Comparison of ENCODE assay signal across 8 mouse cellular contexts in the genomic region with DNA sequence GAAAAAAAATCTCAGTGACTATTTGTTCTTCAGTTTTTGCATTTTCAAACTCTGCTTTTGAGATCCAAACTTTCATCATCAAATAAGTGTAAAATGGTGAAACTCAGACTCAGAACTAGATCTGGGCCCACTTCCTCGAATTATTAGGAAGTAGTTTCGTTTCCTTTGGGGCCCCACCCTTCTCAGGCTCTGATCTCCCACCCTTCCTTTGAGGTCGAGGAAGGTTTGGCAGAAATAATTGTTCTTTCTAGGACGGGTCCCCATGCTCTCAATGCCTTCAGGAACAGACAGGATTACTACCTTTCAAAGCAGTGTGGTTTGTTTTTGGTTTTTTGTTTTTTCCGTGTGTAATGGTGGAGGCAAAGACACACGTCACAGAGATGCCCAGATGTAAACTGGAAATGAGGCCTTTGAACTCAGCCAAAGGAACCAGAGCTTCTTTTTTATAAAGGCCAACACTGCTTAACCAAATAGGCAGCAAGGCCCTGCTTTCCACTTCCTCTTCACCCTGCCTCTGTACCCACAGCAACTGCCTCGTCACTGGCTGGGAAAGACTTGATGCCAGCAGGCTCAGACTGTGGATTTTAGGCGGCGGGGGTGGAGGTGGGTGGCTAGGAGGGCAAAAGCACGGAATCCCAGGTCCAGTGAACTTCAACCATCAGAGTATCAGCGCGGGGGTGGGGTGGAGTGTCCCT. TPM values are rescaled to one million over a fixed set of nuclear protein-coding genes. Genes with fewer than 3 reads are reported as not detected.
DNase-seq lines count a peak whose midpoint lies in the region; ATAC-seq and TF ChIP-seq lines count a peak whose summit lies in the region.

No protein-coding gene starts in this region.

- TF ChIP-seq POLR2A in MEL (IDR thresholded peaks at IDR 0.05; ENCODE audit: control insufficient read depth in 1 of 2, insufficient read depth in 1 of 2, low read depth in 1 of 2, low read length in 2 of 2, poor library complexity in 1 of 2), result no peak

- peaks cover 12% of the 10 kb centered on the region for H3K79me2 ChIP-seq in MEL (ENCODE audit: control insufficient read depth, insufficient read depth, low read length, poor library complexity)

- H3K9me3 ChIP-seq in MEL (replicated peaks; ENCODE audit: insufficient read depth, low read length), result no peaks in the 10 kb centered on the region
- H3K9me3 ChIP-seq in heart, embryonic 14.5 days (ENCODE audit: control insufficient read depth, low read length), result no peaks in the 10 kb centered on the region
- no peaks in the 10 kb centered on the region for H3K9me3 ChIP-seq in limb, embryonic 11.5 days (ENCODE audit: control insufficient read depth, low read length)
- H3K9me3 ChIP-seq in midbrain, embryonic 15.5 days, result no peaks in the 10 kb centered on the region

- TF ChIP-seq EP300 in MEL (IDR thresholded peaks at IDR 0.05; ENCODE audit: low read depth in 1 of 2, low read length in 2 of 2), result no peak

- H3K27me3 ChIP-seq in MEL (ENCODE audit: control insufficient read depth in 1 of 2, insufficient read depth in 2 of 2, low read length in 2 of 2), result no peaks in the 10 kb centered on the region
- H3K27me3 ChIP-seq in heart, embryonic 14.5 days (ENCODE audit: control insufficient read depth, insufficient read depth, low read length), result no peaks in the 10 kb centered on the region
- H3K27me3 ChIP-seq in limb, embryonic 11.5 days (ENCODE audit: control insufficient read depth, insufficient read depth, low read length), result peaks cover 11% of the 10 kb centered on the region
- H3K27me3 ChIP-seq in midbrain, embryonic 15.5 days (replicated peaks), result peaks cover 17% of the 10 kb centered on the region

- peak overlapping the region; percentile 98 for H3K4me2 ChIP-seq in heart, embryonic 14.5 days (ENCODE audit: low read length)
- H3K4me2 ChIP-seq in limb, embryonic 11.5 days (ENCODE audit: low read depth, severe bottlenecking), result peak overlapping the region; percentile 89; the same call in 1 of the 2 replicates
- H3K4me2 ChIP-seq in midbrain, embryonic 15.5 days, result peak overlapping the region; percentile 99

- peak overlapping the region; percentile 85 for H3K9ac ChIP-seq in MEL (ENCODE audit: control insufficient read depth, low read depth, low read length, poor library complexity, severe bottlenecking)
- H3K9ac ChIP-seq in heart, embryonic 14.5 days (ENCODE audit: low read length), result peak overlapping the region; percentile 31; the same call in 1 of the 2 replicates
- H3K9ac ChIP-seq in limb, embryonic 11.5 days (ENCODE audit: low read length), result no peak overlapping the region
- no peak overlapping the region for H3K9ac ChIP-seq in midbrain, embryonic 15.5 days

- WGBS in heart, embryonic 14.5 days, result 45% methylated on average over 12 of the region's 12 CpGs
- 41% methylated on average over 12 of the region's 12 CpGs for WGBS in limb, embryonic 11.5 days
- WGBS in midbrain, embryonic 15.5 days, result 35% methylated on average over 12 of the region's 12 CpGs

- TF ChIP-seq CTCF in MEL (IDR thresholded peaks at IDR 0.05 in 2 of 3, conservative IDR thresholded peaks at IDR 0.05 in 1 of 3; ENCODE audit: control insufficient read depth in 1 of 3, insufficient read depth in 1 of 3, low read depth in 2 of 3, low read length in 3 of 3, poor library complexity in 1 of 3, severe bottlenecking in 1 of 3), result no peak

- DNase-seq in 3134 (ENCODE audit: extremely low read depth, insufficient read length, low spot score) (peak; percentile 28), MEL (ENCODE audit: low read depth, low spot score) (peak; percentile 82)
- no peak for DNase-seq in limb, embryonic 11.5 days (ENCODE audit: low spot score)
- DNase-seq in thymus, postnatal 36 days, result peak; percentile 40 to 53
- DNase-seq in cerebellum, adult 18-20 months, result no peak
- DNase-seq in yolk sac, embryonic 10.5 days (ENCODE audit: low spot score), result no peak

- H3K4me3 ChIP-seq in MEL (ENCODE audit: control insufficient read depth in 1 of 2, insufficient read depth in 1 of 2, low read depth in 2 of 2, low read length in 2 of 2), result peak overlapping the region; percentile 76 to 90
- H3K4me3 ChIP-seq in heart, embryonic 14.5 days (ENCODE audit: control insufficient read depth in 1 of 2, insufficient read depth in 1 of 2, low read depth in 1 of 2, low read length in 2 of 2), result peak overlapping the region; percentile 71 to 74
- H3K4me3 ChIP-seq in limb, embryonic 11.5 days (ENCODE audit: low read depth, low read length), result no peak overlapping the region
- peak overlapping the region; percentile 95 for H3K4me3 ChIP-seq in midbrain, embryonic 15.5 days

- H3K4me1 ChIP-seq in MEL (ENCODE audit: control insufficient read depth in 1 of 2, insufficient read depth in 2 of 2, low read length in 2 of 2), result peaks cover 6 to 11% of the 10 kb centered on the region in 2 experiments; a peak in 3 of 4 replicates
- peaks cover 2 to 3% of the 10 kb centered on the region in 2 experiments; a peak in 3 of 4 replicates for H3K4me1 ChIP-seq in heart, embryonic 14.5 days (ENCODE audit: control insufficient read depth in 2 of 2, insufficient read depth in 2 of 2, low read length in 2 of 2)
- H3K4me1 ChIP-seq in limb, embryonic 11.5 days (ENCODE audit: control insufficient read depth, insufficient read depth, low read length), result 0 out of 2 replicates have a peak, but pooled peaks cover 4% of the 10 kb centered on the region
- H3K4me1 ChIP-seq in midbrain, embryonic 15.5 days, result peaks cover 7% of the 10 kb centered on the region

- ATAC-seq in heart, embryonic 14.5 days (ENCODE audit: insufficient number of reproducible peaks, insufficient read depth, low FRiP score, low read depth), result no peak
- no peak for ATAC-seq in limb, embryonic 11.5 days (ENCODE audit: insufficient number of reproducible peaks, low FRiP score, low TSS enrichment, low read depth)
- no peak for ATAC-seq in midbrain, embryonic 15.5 days (replicated peaks)

- H3K36me3 ChIP-seq in MEL (ENCODE audit: control insufficient read depth in 1 of 2, insufficient read depth in 2 of 2, low read length in 2 of 2), result peaks cover 0 to 12% of the 10 kb centered on the region in 2 experiments; a peak in 2 of 4 replicates
- no peaks in the 10 kb centered on the region for H3K36me3 ChIP-seq in heart, embryonic 14.5 days (ENCODE audit: control insufficient read depth, insufficient read depth, low read length)
- H3K36me3 ChIP-seq in limb, embryonic 11.5 days (ENCODE audit: control insufficient read depth, insufficient read depth, low read length), result no peaks in the 10 kb centered on the region
- no peaks in the 10 kb centered on the region for H3K36me3 ChIP-seq in midbrain, embryonic 15.5 days (replicated peaks)

- peak overlapping the region; percentile 55 for H3K27ac ChIP-seq in MEL (ENCODE audit: control insufficient read depth, low read depth, low read length)
- H3K27ac ChIP-seq in heart, embryonic 14.5 days (replicated peaks in 1 of 2; ENCODE audit: control insufficient read depth in 1 of 2, insufficient read depth in 1 of 2, low read depth in 2 of 2, low read length in 2 of 2), result no peak overlapping the region
- no peak overlapping the region for H3K27ac ChIP-seq in limb, embryonic 11.5 days (replicated peaks; ENCODE audit: low read depth, low read length)
- no peak overlapping the region for H3K27ac ChIP-seq in midbrain, embryonic 15.5 days

- TF ChIP-seq RAD21 in MEL (IDR thresholded peaks at IDR 0.05; ENCODE audit: low read depth, low read length), result no peak

TF ChIP-seq in MEL, 35 proteins besides CTCF, POLR2A, EP300 and RAD21:
- TF ChIP-seq NRF1 (IDR thresholded peaks at IDR 0.05; ENCODE audit: insufficient read depth, low read depth, low read length, poor library complexity, severe bottlenecking) (no peak), ELF1 (IDR thresholded peaks at IDR 0.05; ENCODE audit: low read depth, low read length) (peak; percentile 47; the same call in 1 of the 2 replicates), MYC (IDR thresholded peaks at IDR 0.05; ENCODE audit: low read depth, low read length) (no peak), TBP (IDR thresholded peaks at IDR 0.05; ENCODE audit: low read depth, low read length) (no peak), SMC3 (IDR thresholded peaks at IDR 0.05; ENCODE audit: low read depth, low read length) (no peak), CHD1 (IDR thresholded peaks at IDR 0.05; ENCODE audit: low read depth, low read length) (no peak), TAL1 (IDR thresholded peaks at IDR 0.05; ENCODE audit: low read length) (no peak), HCFC1 (IDR thresholded peaks at IDR 0.05; ENCODE audit: low read depth, low read length) (0 out of 2 replicates have a peak, but pooled peaks have one; percentile 14), NELFE (IDR thresholded peaks at IDR 0.05; ENCODE audit: low read depth, low read length) (peak; percentile 3; the same call in 1 of the 2 replicates), ZKSCAN1 (IDR thresholded peaks at IDR 0.05; ENCODE audit: low read depth, low read length) (no peak), USF2 (IDR thresholded peaks at IDR 0.05; ENCODE audit: borderline replicate concordance in 1 of 2, insufficient read depth in 1 of 2, low read depth in 1 of 2, low read length in 2 of 2) (no peak)

RNA-seq across cellular contexts. Expression of a gene that starts 1.4 kb away (rescaled TPM):
- total RNA-seq in MEL (2012; rRNA removed), result 4.4 and 8.6 TPM in 2 replicates
- 1 to 10 TPM in 1 of 2 experiments, not detected in 1; 6.6 TPM for polyA plus RNA-seq in MEL (2012; ENCODE audit: insufficient read depth in 1 of 2, insufficient read length in 2 of 2, low read depth in 1 of 2, low replicate concordance in 2 of 2, missing spikeins in 1 of 2)
- polyA plus RNA-seq in heart, embryonic 14.5 days (2014; fragmentation: Nextera tagmentation; extraction: Ambion mirVana), result 5.7 and 6.6 TPM in 2 replicates
- polyA plus RNA-seq in limb, embryonic 11.5 days (2014; fragmentation: Nextera tagmentation; extraction: Ambion mirVana), result 1.2 and 1.3 TPM in 2 replicates
- polyA plus RNA-seq in midbrain, embryonic 15.5 days (2015; fragmentation: Nextera tagmentation; extraction: Ambion mirVana), result 5.7 and 5.9 TPM in 2 replicates

Comparison
In these comparisons a context has a peak if more than half of its experiments do, and no peak if none do; other contexts are left out.
1. DNase-seq: peak in 3134 (single experiment), MEL (single experiment) and thymus, postnatal 36 days (2 of 2); none in limb, embryonic 11.5 days (single experiment), cerebellum, adult 18-20 months (0 of 2) and yolk sac, embryonic 10.5 days (single experiment).
2. H3K9ac ChIP-seq: peak in MEL (single experiment) and heart, embryonic 14.5 days (single experiment); none in limb, embryonic 11.5 days (single experiment) and midbrain, embryonic 15.5 days (single experiment).
3. Peak in every context shown above with its lines, with median percentiles within 50 percentile points of each other: H3K4me2 ChIP-seq.